Mouse (Mus musculus): Measurements from ENCODE around the gene Akr7a5.

Gene Akr7a5

GRCm38 (mm10) chr4:139297566-139297965, 13.0 kb upstream of the Akr7a5 start:
- in situ Hi-C loops (cut with MboI; ENCODE audit: low sequenced_read_pairs) = no loop called here

- in situ Hi-C loops (cut with MboI; ENCODE audit: low sequenced_read_pairs) = no loop called here
Measured at GRCm38 (mm10) chr4:139298671-139299366, 11.7 kb upstream of the Akr7a5 start.

GRCm38 (mm10) chr4:139301780-139302179, 8.8 kb upstream of the Akr7a5 start:
- in situ Hi-C loops (cut with MboI; ENCODE audit: low sequenced_read_pairs) = no loop called here

DNA sequence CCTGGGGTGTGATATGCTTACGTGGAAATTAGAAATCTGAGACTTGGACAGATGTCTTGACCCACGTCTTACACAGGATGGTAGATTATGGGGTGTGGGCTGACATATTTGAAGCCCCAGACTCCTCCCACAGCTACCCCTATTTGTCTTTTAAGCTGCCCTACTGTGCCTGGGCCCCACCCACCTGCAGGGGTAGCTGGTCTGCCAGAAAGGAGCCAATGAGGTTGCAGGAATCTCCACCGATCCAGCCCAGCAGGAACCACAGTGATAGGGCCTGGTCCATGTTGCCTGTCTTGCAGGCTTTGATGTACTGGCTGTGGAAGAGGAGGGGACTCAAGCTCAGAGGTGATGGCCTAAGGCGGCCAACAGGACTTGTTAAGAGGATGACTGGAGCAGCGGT, 8.3 kb upstream of the Akr7a5 start:
- in situ Hi-C loops (cut with MboI; ENCODE audit: low sequenced_read_pairs) = no loop called here

DNA sequence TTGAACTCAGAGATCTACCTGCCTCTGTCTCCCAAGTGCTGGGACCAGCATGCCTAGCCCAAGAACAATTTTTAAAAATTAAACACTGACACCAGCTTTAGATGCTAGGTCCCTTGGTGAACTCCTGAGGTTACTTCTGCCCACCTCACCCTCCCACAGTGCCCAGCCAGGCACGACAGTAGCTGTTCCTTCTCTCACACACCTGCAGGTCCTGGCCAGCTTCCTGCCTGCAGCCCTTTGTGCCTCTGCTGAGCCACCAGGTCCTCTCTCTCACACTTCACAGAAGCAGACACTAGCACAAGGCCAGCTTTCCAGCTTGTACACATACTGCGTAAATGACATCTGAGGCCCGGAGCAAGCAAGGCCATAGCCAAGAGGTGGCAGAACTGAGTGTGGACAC, 5.0 kb upstream of the Akr7a5 start:
- in situ Hi-C loops (cut with MboI; ENCODE audit: low sequenced_read_pairs) = no loop called here

- in situ Hi-C loops (cut with MboI; ENCODE audit: low sequenced_read_pairs) = no loop called here
Measured at GRCm38 (mm10) chr4:139307916-139308315, 2.6 kb upstream of the Akr7a5 start.

GRCm38 (mm10) chr4:139309651-139310050, 893 bp upstream of the Akr7a5 start:
- in situ Hi-C loops (cut with MboI; ENCODE audit: low sequenced_read_pairs) = no loop called here

GRCm38 (mm10) chr4:139310899-139311701, 556 bp downstream of the Akr7a5 start:
- in situ Hi-C loops (cut with MboI; ENCODE audit: low sequenced_read_pairs) = no loop called here

DNA sequence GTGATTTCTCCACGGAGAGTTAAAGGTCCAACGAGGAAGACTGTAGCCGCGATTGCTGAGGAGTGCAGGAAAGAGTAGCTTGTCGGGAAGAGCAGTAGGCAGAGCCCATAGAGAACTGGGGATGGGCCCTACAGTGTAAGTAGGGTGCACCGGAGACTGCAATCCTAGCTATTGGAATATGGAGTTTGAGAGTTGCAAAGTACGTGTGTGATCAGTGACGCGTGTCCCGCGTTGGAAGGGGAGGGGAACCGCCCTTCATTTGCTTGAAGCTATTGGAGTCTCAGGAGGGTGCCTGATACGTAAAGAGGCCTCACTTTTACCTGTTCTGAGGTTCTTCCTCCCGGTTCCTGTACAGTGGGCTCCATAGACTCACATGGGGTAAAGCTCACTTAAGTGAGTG, 1.2 kb downstream of the Akr7a5 start:
- in situ Hi-C loops (cut with MboI; ENCODE audit: low sequenced_read_pairs) = no loop called here

DNA sequence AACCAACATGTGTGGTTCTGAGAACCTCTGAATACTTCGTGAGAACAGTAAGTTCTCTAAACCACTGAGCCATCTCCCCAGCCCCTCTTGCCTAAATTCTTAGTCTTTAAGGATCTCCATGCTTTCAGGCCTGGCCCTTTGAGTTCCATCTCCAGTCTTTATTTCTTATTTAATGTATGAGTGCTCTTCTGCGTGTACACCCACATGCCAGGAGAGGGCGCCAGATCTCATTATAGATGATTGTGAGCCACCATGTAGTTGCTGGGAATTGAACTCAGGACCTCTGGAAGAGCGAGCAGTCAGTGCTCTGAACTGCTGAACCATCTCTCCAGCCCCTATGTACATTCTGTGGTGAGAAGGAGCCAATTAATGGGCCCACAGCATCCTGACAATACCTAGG, 2.1 kb downstream of the Akr7a5 start:
- in situ Hi-C loops (cut with MboI; ENCODE audit: low sequenced_read_pairs) = no loop called here

- in situ Hi-C loops (cut with MboI; ENCODE audit: low sequenced_read_pairs) = no loop called here
Measured at GRCm38 (mm10) chr4:139318449-139318848, 7.9 kb downstream of the Akr7a5 start.

DNA sequence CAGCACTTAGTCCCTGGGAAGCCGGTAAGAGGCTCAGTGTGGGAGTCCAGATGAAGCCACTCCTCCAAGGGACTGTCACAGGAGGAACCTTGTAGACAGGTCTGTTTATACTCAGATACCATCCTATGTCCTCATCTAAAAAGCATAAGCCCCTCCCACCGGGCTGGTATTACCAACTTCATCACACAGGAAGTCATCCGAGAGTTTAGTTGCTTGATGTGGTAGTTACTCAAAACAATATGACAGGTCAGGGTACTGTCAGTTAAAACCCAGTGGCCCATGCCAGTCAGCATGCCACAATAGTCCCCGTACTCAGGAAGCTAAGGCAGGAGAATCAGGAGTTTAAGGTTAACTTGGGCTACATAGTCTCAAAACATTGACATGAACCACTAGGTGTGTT, 9.2 kb downstream of the Akr7a5 start:
- in situ Hi-C loops (cut with MboI; ENCODE audit: low sequenced_read_pairs) = no loop called here

- in situ Hi-C loops (cut with MboI; ENCODE audit: low sequenced_read_pairs) = no loop called here
Measured at GRCm38 (mm10) chr4:139330605-139331004, 20.1 kb downstream of the Akr7a5 start.

GRCm38 (mm10) chr4:139334631-139335295, 24.2 kb downstream of the Akr7a5 start:
- in situ Hi-C loops (cut with MboI; ENCODE audit: low sequenced_read_pairs) = no loop called here

DNA sequence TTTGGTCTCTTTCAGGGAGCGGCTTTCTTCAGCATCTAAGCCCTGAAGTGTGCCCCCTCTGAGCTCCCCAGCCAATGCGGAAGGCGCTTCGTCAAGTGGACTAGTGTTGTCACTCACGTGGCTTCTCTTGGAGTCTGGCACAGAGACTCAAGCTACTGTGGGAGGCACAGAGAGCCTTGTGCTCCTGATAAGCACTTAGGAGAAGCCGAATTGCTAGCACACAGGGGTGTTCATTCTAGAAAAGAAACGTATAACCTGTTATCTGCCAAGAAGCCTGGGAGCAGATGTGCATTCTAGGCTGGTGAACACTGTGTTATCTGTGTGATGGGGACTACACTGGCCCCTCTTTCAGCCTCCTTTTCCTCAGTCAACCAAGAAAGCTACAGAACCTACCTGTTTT, 25.0 kb downstream of the Akr7a5 start:
- in situ Hi-C loops (cut with MboI; ENCODE audit: low sequenced_read_pairs) = no loop called here

DNA sequence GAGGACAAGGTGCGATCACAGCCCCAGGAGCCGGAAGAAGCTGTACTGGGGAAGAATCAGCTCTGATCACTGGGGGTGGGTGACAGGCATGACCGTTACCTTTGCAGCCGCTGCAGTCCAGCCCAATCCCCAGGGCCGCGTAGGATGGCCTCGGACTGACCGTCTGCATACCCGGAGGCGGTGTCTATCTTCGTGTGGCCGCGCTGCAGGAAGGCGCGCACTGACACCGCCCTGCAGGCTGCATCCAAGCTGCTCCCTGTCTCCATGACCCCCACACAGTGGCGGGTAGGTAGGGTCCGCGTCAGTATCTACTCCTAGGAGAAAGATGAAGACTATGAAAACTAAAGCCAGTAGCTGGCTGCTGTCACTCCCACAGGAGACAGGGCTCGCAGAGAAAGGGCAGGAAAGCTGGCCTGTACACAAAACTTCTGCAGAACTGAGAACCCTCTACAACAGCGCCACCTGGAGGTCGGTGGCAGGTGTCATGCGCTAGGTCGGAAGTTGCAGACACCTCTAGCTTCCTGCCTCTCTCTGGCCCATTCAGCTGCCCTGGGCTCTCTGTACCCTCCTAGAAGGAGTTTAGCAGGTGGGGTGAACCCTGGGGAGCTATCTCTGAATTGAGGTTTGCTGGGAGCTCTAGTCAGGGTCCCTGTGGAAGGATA, 26.4 kb downstream of the Akr7a5 start:
- in situ Hi-C loops (cut with MboI; ENCODE audit: low sequenced_read_pairs) = no loop called here

DNA sequence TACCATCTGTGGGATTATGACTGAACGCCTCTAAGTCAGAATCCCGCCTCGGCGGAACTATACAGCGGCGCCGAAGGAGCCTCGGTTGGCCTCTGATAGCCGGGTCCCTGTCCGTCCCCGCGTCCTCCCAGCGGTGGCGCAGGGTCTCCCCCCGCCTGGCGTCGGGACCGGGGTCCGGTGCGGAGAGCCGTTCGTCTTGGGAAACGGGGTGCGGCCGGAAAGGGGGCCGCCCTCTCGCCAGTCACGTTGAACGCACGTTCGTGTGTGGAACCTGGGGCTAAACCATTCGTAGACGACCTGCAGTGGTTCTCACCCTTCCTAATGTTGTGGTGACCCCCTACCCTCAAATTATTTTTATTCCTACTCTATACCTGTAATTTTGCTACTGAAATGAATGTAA, 27.6 kb downstream of the Akr7a5 start:
- in situ Hi-C loops (cut with MboI; ENCODE audit: low sequenced_read_pairs) = no loop called here

GRCm38 (mm10) chr4:139340835-139341234, 30.3 kb downstream of the Akr7a5 start:
- in situ Hi-C loops (cut with MboI; ENCODE audit: low sequenced_read_pairs) = no loop called here

DNA sequence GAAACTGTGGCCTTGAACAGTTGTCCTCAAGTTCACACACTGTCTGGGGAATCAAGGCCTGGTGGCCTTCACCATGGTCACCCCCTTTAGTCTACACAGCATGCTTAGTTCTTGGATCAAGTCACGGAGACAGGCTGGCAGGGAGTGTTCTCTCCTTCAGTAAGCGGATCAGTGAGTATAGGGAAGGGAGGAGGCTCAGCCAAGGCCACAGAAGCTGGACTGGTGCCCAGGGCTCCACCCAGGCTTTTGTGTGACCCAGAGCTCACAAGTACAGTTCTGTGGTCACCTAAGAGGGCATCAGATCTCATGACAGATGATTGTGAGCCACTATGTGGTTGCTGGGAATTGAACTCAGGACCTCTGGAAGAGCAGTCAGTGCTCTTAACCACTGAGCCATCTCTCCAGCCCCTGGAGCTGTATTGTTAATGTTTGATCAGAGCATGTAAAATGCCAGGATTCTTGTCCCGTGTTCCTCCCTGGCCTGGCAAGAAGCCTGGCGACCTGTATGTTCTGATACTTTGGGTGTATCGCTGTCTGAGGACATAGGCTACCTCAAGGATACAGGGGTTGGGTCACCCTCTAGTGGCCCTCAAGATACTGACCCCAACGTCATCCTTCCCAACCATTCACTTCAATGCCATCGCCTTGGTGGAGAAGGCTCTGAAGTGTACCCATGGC, 31.2 kb downstream of the Akr7a5 start:
- in situ Hi-C loops (cut with MboI; ENCODE audit: low sequenced_read_pairs) = no loop called here

DNA sequence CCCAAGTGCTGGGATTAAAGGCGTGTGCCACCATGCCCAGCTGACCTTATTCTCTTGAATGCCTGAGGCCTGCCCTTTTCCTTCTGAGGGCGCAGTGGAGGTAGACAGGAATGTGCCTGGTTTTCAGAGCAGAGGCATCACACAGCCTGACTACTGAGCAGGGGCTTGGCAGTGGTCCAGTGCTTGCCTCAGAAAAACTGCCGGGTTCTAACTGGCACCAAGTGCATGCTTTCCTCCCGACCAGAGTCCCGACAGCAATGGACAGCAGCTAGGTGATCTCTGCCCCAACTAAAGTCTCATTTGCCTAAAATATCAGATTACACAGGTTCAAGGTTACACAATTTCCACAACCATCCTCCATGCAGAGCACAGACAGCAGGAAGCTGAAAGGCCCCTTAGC, 33.2 kb downstream of the Akr7a5 start:
- in situ Hi-C loops (cut with MboI; ENCODE audit: low sequenced_read_pairs) = no loop called here
